Comparison of ENCODE assay signal across 13 mouse cellular contexts in the genomic region with DNA sequence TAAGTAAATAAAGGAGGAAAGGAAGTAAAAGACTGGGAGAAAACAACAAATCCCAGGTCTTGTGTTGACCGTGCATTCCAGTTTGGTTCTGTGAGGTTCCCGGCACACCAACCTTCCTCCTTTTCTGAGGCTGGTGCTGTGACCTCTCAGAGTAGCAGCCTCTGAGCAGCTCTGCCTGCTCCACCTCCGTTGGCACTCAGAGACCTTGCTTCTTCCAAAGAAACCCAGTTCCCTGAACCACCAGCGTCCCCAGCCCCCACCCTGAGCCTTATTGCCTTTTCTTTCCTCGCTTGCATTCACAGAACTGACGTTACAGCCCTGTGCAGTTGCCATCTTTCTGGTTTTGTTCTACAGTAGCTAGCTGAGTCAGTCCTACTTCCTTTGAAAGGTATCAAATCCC.
"Had no signal": no experiment of that assay in that cellular context is flagged by ENCODE, and none has a peak within 500 bp of the region (broad histone marks: within the 10 kb centered on the region; RNA-seq: fewer than 3 reads in every experiment).

No protein-coding gene starts in this region.

- H3K27me3 ChIP-seq: liver, embryonic 13.5 days; lung, embryonic 15.5 days; megakaryocyte, embryonic 14.5 days; midbrain, embryonic 15.5 days; neural tube, embryonic 12.5 days had no signal

- H3K4me3 ChIP-seq: left cerebral cortex, adult 2 months; limb, embryonic 10.5 days; liver, embryonic 13.5 days; lung, embryonic 15.5 days; megakaryocyte, embryonic 14.5 days; midbrain, embryonic 15.5 days; neural tube, embryonic 12.5 days had no signal

- H3K27ac ChIP-seq: left cerebral cortex, adult 2 months; limb, embryonic 10.5 days; liver, embryonic 13.5 days; lung, embryonic 15.5 days; macrophage; midbrain, embryonic 15.5 days; neural tube, embryonic 12.5 days had no signal

- H3K9ac ChIP-seq: liver, embryonic 13.5 days; liver, postnatal 0 days; lung, embryonic 15.5 days; midbrain, embryonic 15.5 days; neural tube, embryonic 12.5 days had no signal

- H3K36me3 ChIP-seq: midbrain, embryonic 15.5 days had no signal

- DNase-seq: kidney, postnatal 10 days; kidney, postnatal 4 days; liver, embryonic 13.5 days; liver, postnatal 0 days; lung, postnatal 14 days; thymus, postnatal 4 days had no signal
